Mouse (Mus musculus): Measurements from ENCODE around the gene Izumo2.
"Not testable (repeated sequence)": the region's sequence is repeated elsewhere in the genome, so short reads cannot be mapped to it uniquely, and the experiment has no call there.

Izumo2 gene

DNA sequence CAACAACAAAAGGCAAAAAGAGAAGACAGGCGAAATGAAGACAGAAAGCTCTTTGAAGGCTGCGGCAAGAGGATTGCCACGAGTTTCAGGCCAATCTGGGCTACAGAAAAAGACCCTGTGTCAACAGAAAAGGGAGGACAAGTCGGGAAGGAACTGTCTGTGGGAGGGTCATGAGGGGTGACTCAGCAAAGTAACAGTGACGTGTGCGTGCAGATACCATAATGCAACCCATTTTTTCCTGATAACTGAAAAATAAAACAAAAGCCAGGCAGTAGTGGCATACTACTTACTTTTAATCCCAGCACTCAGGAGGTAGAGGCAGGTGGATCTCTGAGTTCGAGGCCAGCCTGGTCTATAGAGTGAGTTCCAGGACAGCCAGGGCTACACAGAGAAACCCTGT is 10.6 kb upstream of the Izumo2 start:
- DNase-seq (ENCODE audit: low read depth, low spot score) = no peak

DNA sequence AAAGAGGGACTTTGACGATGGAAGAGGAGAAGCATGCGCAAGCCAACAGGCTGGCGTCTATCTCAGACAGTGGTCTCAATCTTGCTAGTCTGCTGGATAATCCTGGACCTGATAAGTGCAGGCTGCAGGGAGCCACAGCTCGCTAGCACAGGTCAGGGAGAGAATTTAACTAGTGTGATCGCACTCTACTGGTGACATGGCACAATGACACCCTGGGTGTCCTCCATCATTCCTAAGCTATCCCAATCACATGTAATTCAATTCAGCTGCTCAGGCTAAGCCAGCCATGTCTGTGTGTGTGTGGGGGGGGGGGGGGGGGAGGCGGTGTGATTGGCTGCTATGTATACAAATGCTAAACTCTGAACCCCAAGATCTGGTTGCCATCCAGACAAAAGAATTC is 6.6 kb upstream of the Izumo2 start:
- DNase-seq (ENCODE audit: low read depth, low spot score) = no peak

DNA sequence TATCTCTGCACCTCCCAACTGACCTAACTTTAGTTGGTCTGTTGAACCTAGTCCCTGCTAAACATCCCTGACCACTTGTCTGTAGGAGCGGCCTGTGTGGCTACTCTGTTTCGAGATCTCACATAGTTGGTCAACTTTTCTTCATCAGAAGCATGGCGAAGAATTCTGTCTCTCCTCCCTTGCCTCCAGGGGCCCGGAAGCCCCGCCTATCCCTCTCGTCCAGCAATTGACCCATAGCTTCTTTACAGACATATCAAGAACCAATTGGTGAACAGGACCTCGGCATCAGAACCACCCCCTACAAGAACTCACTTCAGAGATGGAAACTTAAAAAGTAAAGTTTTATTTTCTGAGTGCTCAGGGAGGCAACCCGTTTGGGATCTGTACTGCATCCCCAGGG is 5.6 kb upstream of the Izumo2 start:
- no peak for DNase-seq (ENCODE audit: low read depth, low spot score)

DNA sequence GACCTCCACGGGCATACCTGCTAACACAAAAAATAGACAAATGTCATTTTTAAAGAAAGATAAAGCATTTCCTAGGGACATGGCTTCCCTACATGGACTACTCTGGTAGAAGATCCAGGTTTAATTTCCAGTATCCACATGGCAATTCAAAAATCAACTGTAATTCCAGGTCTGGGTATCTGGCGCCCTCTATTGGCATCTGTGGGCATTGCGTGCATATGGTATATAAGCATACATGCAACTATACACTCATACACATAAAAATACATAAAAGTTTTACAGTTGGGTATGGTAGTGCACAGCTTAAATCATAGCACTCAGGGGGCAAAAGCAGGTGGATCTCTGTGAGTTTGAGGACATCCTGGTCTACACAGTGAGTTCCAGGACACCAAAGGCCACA is 4.2 kb upstream of the Izumo2 start:
- DNase-seq (ENCODE audit: low read depth, low spot score) = no peak

DNA sequence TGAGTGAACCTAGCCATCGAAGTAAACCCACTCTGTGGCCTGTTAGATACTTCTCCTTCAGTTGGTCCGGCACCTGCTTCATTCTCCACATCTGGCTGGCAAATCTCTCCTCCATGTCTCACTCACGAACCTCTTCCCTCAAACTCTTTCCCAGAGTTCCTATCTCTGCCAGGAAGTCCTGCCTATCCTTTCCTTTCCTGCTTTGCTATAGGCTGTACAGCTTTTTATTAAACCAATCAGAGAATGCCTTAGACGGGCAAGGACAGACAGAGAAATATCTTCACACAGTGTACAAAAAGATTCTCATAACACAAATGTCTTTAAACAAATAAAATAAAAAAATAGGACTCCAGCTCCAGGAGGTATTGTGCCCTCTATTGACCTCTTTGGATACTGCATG is 3.5 kb upstream of the Izumo2 start:
- DNase-seq (ENCODE audit: low read depth, low spot score) = no peak

DNA sequence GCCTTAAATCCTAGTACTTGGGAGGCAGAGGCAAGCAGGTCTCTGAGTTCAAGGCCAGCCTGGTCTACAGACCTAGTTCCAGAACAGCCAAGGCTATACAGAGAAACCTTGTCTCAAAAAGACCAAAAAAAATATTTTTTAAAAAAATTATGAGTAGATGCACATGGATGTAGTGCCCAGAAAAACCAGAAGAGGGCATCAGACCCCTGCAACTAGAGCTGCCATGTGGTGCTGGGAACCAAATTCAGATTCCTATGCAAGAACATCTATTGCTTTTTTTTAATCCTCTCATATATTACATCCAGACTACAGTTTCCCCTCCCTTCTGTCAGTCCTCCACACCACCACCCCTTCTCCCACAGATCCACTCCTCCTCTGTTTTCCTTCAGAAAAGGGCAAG is 2.2 kb upstream of the Izumo2 start:
- DNase-seq (ENCODE audit: low read depth, low spot score) = no peak

DNA sequence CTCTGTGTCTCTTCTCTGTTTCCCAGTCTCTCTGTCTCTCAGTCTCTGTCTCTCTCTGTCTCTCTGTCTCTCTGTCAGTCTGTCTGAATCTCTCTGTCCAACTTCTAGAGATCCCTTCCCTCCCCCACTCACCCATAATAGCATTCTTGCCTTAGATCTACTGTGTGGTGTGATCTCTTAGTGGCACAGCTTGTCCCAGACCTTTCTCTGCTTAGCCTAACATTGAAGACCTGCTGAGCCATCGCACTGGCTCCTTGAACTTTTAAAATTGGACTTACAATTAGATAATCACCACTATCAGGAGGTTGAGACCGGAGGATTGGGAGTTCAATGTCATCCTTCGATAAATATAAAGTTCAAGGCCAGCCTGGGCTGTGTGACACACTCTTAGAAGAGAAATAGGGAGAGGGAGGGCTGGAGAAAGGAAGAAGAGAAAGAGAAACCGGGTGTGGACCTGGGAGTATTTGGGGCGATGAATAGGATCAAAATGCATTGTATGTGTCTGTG is 1.3 kb upstream of the Izumo2 start:
- no peak for DNase-seq (ENCODE audit: low read depth, low spot score)

DNA sequence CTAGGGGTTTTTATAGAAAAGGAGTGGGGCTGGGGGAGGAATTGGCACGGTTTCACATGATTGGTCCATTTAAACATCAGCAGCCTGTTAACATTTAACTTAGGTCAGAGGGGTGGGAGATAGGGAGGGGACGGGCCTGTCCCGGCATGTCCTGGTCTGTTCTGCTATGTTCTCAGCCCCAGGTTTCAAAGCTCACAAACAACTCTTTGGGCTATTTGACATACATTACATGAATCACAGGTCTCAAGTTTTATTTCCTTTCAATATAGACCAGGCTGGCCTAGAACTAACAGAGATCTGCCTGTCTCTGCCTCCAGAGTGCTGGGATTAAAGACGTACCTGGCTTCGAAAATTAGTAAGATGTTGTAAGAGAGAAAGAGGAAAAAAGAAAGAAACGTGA is 449 bp upstream of the Izumo2 start:
- DNase-seq (ENCODE audit: low read depth, low spot score) = not testable (repeated sequence)

DNA sequence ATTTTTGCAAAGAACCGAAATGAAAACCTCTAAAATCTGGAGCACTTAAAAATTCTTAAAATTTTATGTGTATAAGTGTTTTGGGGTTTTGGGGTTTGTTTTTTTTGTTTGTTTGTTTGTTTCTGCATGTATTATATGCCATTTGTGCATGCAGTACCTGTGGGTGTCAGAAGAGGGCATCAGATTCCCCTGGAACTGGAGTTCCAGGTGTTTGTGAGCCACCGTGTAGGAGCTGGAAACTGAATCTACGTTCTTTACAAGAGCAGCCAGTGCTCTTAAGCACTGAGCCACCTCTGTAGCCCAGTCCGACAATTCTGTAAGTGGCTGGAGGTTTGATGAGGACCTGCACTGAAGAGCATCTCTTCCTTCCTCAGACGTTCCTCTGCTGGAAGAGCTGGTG is 1.3 kb downstream of the Izumo2 start:
- DNase-seq (ENCODE audit: low read depth, low spot score) = no peak

DNA sequence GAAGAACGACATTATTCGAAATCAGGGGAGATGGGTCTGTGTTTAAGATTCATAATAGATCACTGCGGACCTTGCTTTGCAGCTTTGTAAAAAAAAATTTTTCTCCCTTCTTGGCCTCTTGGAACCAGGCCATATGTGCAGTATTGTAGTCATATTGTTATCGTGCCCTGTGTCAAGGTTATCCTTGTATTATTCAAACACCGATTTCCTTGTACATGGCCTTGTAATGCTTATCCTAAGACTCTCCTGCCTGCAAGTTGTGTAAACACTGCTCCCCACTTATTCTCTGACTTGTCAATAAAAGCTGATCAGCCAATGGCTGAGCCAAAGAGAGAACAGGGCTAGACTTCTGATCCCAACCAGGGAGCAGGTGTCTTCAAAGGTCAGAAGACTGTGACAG is 13.5 kb downstream of the Izumo2 start:
- DNase-seq (ENCODE audit: low read depth, low spot score) = no peak

DNA sequence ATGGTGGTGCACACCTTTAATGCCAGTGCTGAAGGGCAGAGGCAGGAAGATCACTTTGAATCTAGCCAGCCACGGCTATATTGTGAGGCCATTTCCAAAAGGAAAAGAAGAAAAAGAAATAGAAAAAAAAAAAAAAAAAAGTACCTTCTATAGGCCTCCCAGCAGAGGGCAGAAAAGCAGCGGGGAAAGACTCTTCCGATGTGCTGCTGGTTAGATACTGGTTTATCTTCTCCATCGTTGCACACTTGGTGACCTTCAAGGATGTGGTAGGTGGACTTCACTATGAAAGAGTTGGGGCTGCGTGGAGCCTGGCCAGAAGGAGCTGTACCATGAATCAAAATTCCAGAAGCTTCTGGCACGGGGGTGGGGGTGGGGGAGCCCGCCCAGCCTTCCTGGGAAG is 15.8 kb downstream of the Izumo2 start:
- DNase-seq (ENCODE audit: low read depth, low spot score) = no peak

DNA sequence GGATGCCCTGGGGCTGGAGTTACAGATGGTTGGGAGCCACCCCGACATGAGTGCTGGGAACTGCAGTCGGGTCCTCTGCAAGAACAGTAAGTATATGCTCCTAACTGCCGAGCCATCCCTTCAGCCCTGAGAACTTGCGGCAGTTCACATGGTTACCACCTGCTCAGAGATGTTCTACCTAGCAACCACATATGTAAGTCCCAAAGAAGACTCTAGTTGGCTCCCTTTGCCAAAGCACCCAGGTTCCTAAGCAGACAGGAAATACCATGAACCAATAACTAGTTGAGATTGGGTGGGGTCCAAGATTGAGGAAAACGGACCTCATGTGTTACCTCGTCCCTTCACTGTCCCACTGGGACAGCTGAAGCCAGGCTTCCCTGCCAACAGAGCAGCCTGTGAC is 17.8 kb downstream of the Izumo2 start:
- no peak for DNase-seq (ENCODE audit: low read depth, low spot score)

DNA sequence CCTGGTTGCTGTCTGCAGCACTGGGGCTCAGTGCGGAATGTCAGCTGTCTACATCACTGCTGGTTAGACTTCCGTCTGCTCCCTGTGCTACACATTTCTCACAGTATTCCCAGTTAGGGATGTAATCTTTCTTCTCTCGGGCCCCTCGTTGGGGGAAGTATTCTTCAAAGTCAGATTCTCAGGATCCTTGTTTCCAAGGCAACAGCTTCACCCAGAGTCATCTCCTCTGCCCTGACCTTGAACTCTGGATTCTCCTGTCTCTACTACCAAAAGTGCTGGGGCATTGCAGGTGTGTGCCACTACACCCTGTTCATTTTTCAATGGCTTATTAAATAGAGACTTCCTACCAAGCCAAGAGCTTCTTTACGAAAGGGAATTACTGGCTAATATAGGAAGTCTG is 18.6 kb downstream of the Izumo2 start:
- DNase-seq (ENCODE audit: low read depth, low spot score) = no peak

DNA sequence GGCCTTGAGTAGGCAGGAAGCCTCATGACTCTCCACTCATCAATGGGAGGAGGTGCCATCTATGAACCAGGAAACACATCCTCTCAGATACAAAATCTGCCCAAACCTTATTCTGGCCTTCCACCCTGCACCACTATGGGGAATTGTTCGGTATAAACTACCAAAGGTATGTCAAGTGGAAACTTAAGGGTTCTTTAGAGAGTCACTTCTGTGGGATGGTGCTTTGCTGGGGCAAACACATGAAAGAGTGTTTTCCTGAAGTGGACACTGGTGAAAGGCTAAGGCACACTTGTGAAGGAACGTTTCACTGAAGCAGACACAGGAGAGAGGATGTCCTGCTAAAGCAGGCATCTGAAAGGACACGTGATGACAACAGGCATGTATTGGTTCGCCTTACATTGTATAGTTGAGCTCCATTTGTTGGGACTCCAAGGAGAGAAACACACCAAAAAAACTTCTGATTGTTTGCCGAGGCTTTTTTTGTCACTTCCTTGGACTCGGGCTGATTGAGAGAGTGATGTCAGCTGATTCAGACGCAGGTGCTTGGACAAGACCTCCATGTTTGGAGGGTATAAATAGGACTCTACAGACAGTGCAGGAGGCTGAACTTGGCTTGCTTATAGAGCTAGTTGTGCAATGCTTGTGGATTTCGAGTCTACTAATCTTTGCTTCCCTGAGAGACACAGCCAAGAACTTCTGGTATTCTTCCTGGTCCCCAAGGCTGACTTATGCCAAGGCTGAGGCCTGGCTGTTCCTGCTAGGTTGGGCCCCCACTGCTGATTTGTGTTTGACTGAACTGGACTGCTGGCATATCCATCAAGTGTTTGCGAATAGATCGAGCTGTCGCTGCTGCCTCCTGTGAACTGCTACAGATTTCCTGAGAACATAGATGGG is 19.8 kb downstream of the Izumo2 start:
- no peak for DNase-seq (ENCODE audit: low read depth, low spot score)

DNA sequence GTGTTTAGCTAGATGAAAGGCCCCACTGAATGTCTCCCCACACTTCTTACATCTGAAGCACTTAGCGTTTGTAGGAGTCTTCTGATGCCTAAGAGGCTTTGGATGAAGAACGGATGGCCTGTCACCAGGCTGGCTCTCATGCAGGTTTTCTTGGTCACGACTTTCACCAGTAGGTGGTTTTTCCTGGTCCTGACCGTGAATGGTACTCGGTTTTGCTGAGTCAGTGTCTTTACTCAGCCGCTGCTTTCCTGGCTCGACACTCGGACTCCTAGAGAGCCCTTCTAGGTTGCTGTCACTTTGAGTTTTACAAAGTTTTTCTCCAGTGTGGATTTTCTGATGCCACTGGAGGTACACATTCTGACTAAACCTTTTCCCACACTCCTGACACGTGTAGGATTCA is 25.2 kb downstream of the Izumo2 start:
- DNase-seq (ENCODE audit: low read depth, low spot score) = no peak

DNA sequence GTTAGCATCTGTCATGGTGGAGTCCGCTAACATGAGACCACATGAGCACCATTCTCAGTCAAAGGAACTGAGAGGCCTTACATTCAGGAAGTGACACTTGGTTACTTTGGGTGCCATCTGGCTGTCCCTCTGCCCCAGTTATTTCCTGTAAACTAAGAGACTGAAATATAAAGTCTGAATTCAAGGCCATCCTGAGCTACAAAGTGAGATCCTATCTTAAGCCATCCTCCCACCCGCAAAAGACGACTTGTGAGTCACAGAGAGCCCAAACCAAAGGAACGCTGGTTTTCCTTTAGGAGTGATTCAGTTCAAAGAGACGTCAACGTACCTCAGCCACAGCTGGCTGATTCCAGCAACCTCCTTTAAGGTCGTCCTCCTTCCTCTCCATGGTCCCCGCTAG is 32.8 kb downstream of the Izumo2 start:
- no peak for DNase-seq (ENCODE audit: low read depth, low spot score)

DNA sequence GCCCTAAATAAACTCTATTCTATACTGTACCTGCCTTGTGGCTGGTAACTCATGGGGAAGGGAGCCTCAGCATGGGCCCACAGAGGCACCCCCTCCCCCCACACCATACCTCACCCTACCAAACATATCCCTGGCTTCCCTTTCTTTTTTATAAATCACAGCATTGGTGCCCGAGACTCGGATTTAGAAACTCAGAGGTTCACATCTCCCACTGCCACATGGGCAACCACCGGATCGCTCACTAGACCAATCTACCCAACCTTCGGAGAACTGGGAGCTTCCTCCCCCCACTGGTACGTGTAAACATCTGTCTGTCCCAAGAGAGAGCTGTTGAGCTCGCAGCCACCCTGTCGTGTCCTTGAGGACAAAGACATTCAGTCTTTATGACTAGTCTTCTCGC is 35.7 kb downstream of the Izumo2 start:
- no peak for DNase-seq (ENCODE audit: low read depth, low spot score)

DNA sequence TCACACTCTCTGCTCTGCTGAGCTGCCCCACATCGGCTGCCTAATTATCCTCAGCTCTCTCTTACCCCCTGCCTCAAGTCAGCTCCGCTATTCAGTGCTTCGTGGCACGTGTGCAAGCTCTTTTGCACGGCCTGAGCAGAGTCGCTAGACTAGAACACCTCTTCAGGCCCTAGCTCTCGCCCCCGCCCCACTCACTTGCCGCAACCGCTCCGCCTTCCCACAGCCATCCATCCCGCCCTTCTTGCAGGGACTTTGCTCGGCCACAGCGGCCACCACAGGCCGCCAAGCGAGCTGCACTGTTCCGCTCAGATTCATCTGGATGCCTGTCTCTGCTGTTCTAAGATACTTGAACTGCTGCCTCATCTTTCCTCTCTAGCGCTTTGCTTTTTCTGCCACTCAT is 36.5 kb downstream of the Izumo2 start:
- peak; percentile 72 for DNase-seq (ENCODE audit: low read depth, low spot score)

DNA sequence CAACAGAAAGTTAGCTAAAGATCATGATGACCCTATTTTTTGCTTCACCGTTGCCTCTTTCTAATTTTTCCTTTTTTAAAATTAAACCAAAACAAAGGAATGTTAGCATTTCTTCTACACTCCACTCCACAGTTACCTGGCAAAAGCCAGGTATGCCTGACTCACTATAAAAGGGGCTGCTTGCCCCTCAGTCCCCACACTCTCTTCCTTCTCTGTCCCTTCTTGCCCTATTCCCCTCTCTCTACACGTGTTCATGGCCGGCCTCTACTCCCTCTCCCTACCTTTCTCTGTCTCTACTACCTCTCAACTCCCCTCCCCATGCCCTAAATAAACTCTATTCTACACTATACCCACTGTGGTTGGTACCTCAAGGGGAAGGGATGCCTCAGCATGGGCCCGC is 38.6 kb downstream of the Izumo2 start:
- no peak for DNase-seq (ENCODE audit: low read depth, low spot score)

DNA sequence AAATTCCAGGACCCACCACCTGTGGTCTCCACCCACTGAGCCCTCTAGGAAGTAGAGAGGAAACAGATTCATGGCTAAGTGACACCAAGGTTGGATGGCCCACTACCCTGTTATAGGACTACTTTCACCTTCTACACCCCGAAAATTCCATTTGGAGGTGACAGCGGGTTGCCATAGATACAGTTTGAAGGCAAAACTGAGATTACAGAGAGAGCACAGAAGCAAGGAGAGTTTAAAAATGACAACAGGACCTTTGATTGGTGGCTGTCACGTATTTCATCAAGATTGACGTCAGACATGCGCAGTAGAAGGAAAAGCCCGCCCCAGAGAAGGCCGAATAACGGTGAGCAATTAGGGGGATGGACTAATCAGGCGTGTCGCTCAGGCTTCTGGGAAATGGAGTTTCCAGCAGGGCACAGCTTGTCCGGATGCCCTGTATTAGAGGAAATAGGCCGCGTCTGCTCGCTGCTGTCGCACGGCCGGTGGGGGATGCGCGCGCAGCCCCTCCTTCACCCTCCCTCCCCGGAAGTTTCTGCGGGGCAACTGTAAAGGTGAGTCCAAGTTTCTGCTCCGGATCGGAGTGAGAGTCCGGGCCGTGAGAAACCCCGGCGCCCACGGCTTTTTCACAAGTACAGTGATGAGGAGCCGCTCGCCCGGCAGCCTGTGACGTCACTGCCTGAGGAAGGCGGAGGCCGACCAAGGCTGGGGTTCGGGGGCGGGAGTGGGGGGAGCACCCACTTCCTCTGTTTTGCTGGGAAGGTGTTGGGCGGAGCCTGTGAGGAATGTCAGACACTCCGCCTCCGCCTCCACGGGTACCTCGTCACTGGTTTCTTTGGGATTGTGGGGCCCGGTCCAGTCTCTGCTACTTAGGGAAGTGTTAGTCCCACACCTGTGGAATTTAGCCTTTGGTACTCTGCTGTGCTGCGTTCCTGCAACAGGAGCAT is 39.8 kb downstream of the Izumo2 start, which contains the start of gene Vrk3:
TSS of gene Vrk3 (plus strand) at position 313 of the 944 bp plus-strand sequence.
- DNase-seq (ENCODE audit: low read depth, low spot score) = peak; percentile 95

DNA sequence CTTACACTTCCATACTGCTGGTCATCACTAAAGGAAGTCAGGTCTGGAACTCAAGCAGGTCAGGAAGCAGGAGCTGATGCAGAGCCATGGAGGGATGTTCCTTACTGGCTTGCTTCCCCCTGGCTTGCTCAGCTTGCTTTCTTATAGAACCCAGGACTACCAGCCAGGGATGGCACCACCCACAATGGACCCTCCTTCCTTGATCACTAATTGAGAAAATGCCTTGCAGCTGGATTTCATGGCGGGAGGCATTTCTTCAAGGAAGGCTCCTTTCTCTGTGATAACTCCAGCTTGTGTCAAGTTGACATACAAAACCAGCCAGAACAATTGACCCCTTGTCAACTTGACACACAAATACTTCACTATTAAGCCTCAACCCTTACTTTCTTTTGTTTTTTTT is 42.4 kb downstream of the Izumo2 start, which contains the start of gene Zfp473:
TSS of gene Zfp473 (minus strand) at position 101 of the 400 bp plus-strand sequence.
- DNase-seq (ENCODE audit: low read depth, low spot score) = not testable (repeated sequence)

DNA sequence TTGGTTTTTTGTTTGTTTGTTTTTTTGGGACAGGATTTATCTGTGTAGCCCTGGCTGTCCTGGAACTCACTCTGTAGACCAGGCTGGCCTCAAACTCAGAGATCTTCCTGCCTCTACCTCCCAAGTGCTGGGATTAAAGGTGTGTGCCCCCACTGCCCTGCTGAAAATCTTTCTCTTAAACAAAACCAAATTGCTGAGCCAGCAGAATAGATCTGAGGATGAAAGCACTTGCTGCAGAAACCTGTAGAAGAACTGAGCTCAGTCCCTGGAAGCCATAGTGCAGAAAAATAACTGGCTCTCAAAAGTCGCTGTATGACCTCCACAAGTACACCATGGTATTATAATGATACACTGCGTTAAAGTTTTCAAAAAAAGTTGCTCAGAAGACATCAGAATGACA is 48.6 kb downstream of the Izumo2 start:
- DNase-seq (ENCODE audit: low read depth, low spot score) = no peak
